In the genomic region with DNA sequence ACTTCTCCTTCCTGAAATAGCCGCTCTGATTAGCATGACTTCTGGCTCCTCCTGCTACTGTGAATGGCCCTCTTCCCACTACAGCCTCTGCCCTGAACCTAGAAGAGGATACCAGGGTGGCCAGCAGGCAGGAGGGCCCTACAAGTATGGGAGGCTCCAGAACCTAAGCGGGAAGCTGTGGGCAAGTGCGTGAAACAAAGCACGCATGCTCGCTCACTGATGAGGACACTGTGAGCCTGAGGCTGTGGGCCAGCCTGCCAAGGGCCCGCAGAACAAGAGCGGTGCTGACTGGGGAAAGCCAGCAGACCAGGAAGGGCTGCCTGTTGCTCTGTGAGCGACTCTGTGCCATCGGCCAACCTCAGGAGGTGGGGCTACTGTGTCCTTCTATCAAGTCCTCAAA, we compare ENCODE assay signal across 10 mouse cellular contexts.
DNase-seq lines count a peak whose midpoint lies in the region; ATAC-seq and TF ChIP-seq lines count a peak whose summit lies in the region.
"Had no signal": no experiment of that assay in that cellular context is flagged by ENCODE, and none has a peak within 500 bp of the region (broad histone marks: within the 10 kb centered on the region; RNA-seq: fewer than 3 reads in every experiment).

No protein-coding gene starts in this region.

- CTCF ChIA-PET in Patski (lab: Charles Lee), result interaction anchor here (0.9 kb wide), 1 partner anchor 9 kb away, joined by 3 read pairs; no protein-coding TSS in a partner anchor

- POLR2A ChIA-PET in Patski (lab: Charles Lee), result interaction anchor here (0.6 kb wide), 1 partner anchor 77 kb away, joined by 3 read pairs; no protein-coding TSS in a partner anchor

- no peaks in the 10 kb centered on the region for H3K27me3 ChIP-seq in heart, embryonic 12.5 days (replicated peaks)
- no peaks in the 10 kb centered on the region for H3K27me3 ChIP-seq in Patski
- no peaks in the 10 kb centered on the region for H3K27me3 ChIP-seq in heart, embryonic 13.5 days (replicated peaks)
- H3K27me3 ChIP-seq: liver, embryonic 13.5 days had no signal

- no peak overlapping the region for H3K4me3 ChIP-seq in heart, embryonic 12.5 days
- no peak overlapping the region for H3K4me3 ChIP-seq in heart, embryonic 13.5 days
- H3K4me3 ChIP-seq: liver, embryonic 13.5 days had no signal

- DNase-seq in heart, adult 9 months (ENCODE audit: low spot score in 2 of 2), result peak; percentile 24 to 25
- DNase-seq in Patski (ENCODE audit: low read depth, low spot score), result no peak
- DNase-seq in kidney, postnatal 14 days, result peak; percentile 72
- no peak for DNase-seq in adrenal gland, adult (ENCODE audit: inconsistent age in 2 of 2, low spot score in 1 of 2)
- no peak for DNase-seq in adrenal gland, postnatal 36 days
- no peak for DNase-seq in adrenal gland, adult 2 months
- DNase-seq: liver, embryonic 13.5 days had no signal

- in situ Hi-C loops in Patski (cut with MboI; ENCODE audit: low pct_unique_long_range_greater_than_20kb), result no loop called here

- H3K4me2 ChIP-seq in heart, embryonic 12.5 days, result no peak overlapping the region
- no peak overlapping the region for H3K4me2 ChIP-seq in heart, embryonic 13.5 days
- H3K4me2 ChIP-seq: hindbrain, embryonic 14.5 days; liver, embryonic 13.5 days had no signal

- no peak for ATAC-seq in heart, embryonic 12.5 days (ENCODE audit: insufficient number of reproducible peaks, low FRiP score)
- peak; percentile 41 for ATAC-seq in Patski
- no peak for ATAC-seq in heart, embryonic 13.5 days (ENCODE audit: extremely low read depth, insufficient number of reproducible peaks, low FRiP score, low TSS enrichment)

- no peaks in the 10 kb centered on the region for H3K9me3 ChIP-seq in heart, embryonic 12.5 days (replicated peaks)
- H3K9me3 ChIP-seq in heart, embryonic 13.5 days, result no peaks in the 10 kb centered on the region
- H3K9me3 ChIP-seq: liver, embryonic 13.5 days had no signal

- no peak for TF ChIP-seq CTCF in Patski (IDR thresholded peaks at IDR 0.05)

- 70% methylated on average over 9 of the region's 9 CpGs for WGBS in heart, embryonic 12.5 days
- 68% methylated on average over 9 of the region's 9 CpGs for WGBS in heart, embryonic 13.5 days

- H3K27ac ChIP-seq in heart, embryonic 12.5 days (ENCODE audit: poor library complexity, severe bottlenecking), result no peak overlapping the region
- H3K27ac ChIP-seq in heart, embryonic 13.5 days (replicated peaks), result 0 out of 2 replicates have a peak overlapping the region, but pooled peaks have one; percentile 17
- H3K27ac ChIP-seq: hindbrain, embryonic 14.5 days; liver, embryonic 13.5 days had no signal

- peaks cover 22% of the 10 kb centered on the region for H3K4me1 ChIP-seq in heart, embryonic 12.5 days (replicated peaks)
- peaks cover 30% of the 10 kb centered on the region for H3K4me1 ChIP-seq in heart, embryonic 13.5 days

- H3K36me3 ChIP-seq in heart, embryonic 12.5 days, result no peaks in the 10 kb centered on the region
- H3K36me3 ChIP-seq in heart, embryonic 13.5 days, result no peaks in the 10 kb centered on the region
- H3K36me3 ChIP-seq: liver, embryonic 13.5 days had no signal

- no peak overlapping the region for H3K9ac ChIP-seq in heart, embryonic 12.5 days
- no peak overlapping the region for H3K9ac ChIP-seq in heart, embryonic 13.5 days
- H3K9ac ChIP-seq: hindbrain, embryonic 14.5 days; liver, embryonic 13.5 days had no signal

Comparison
In these comparisons a context has a peak if more than half of its experiments do, and no peak if none do; other contexts are left out.
1. DNase-seq: peak in heart, adult 9 months (2 of 2) and kidney, postnatal 14 days (single experiment); none in Patski (single experiment), adrenal gland, adult (0 of 2), adrenal gland, postnatal 36 days (0 of 2) and adrenal gland, adult 2 months (single experiment).